Mouse (Mus musculus): Measurements from ENCODE around the gene Olfr775. TPM values are rescaled to one million over a fixed set of nuclear protein-coding genes. Genes with fewer than 3 reads are reported as not detected.

Gene Olfr775
- not detected in 2 replicates for polyA plus RNA-seq (2014; fragmentation: Nextera tagmentation; extraction: Ambion mirVana)

- H3K27ac ChIP-seq (replicated peaks; ENCODE audit: low read depth, low read length), result no peak within 1 kb of the TSS
- no peak for DNase-seq
- no peak within 1 kb of the TSS for H3K9ac ChIP-seq (replicated peaks; ENCODE audit: low read length)
- H3K36me3 ChIP-seq (ENCODE audit: control insufficient read depth, insufficient read depth, low read length), result no peaks in the 10 kb centered on the region
- H3K4me1 ChIP-seq (ENCODE audit: control insufficient read depth, insufficient read depth, low read length), result no peaks in the 10 kb centered on the region
- H3K4me2 ChIP-seq (ENCODE audit: low read length), result no peak within 1 kb of the TSS
- WGBS, result 72% methylated on average over 3 of the region's 3 CpGs
- ATAC-seq (ENCODE audit: low FRiP score, low TSS enrichment), result no peak
- H3K9me3 ChIP-seq (ENCODE audit: control insufficient read depth, low read length), result no peaks in the 10 kb centered on the region
- no peaks in the 10 kb centered on the region for H3K27me3 ChIP-seq (ENCODE audit: control insufficient read depth, insufficient read depth, low read length)
- no peak within 1 kb of the TSS for H3K4me3 ChIP-seq (replicated peaks; ENCODE audit: low read depth, low read length)
These were observed at the start of gene Olfr775 for GRCm38 (mm10) chr10:129248112-129248511. Olfr775 (plus strand) TSS chr10:129248412.

- Histone ChIP-seq H3K9ac (replicated peaks; ENCODE audit: low read length) (no peak overlapping the region), H3K4me2 (ENCODE audit: low read length) (no peak overlapping the region), H3K9me3 (ENCODE audit: control insufficient read depth, low read length) (no peaks in the 10 kb centered on the region), H3K4me1 (ENCODE audit: control insufficient read depth, insufficient read depth, low read length) (no peaks in the 10 kb centered on the region), H3K27ac (replicated peaks; ENCODE audit: low read depth, low read length) (no peak overlapping the region), H3K36me3 (ENCODE audit: control insufficient read depth, insufficient read depth, low read length) (no peaks in the 10 kb centered on the region), H3K4me3 (replicated peaks; ENCODE audit: low read depth, low read length) (no peak overlapping the region), H3K27me3 (ENCODE audit: control insufficient read depth, insufficient read depth, low read length) (no peaks in the 10 kb centered on the region)
- WGBS, result 82% methylated on average over 1 of the region's 1 CpGs
- DNase-seq (no peak), ATAC-seq (ENCODE audit: low FRiP score, low TSS enrichment) (no peak)
These were observed 17.5 kb upstream of the Olfr775 start for GRCm38 (mm10) chr10:129230737-129231136.

- no peaks in the 10 kb centered on the region for H3K9me3 ChIP-seq (ENCODE audit: control insufficient read depth, low read length)
- no peak for ATAC-seq (ENCODE audit: low FRiP score, low TSS enrichment)
- H3K9ac ChIP-seq (replicated peaks; ENCODE audit: low read length), result no peak within 1 kb of the TSS
- H3K27me3 ChIP-seq (ENCODE audit: control insufficient read depth, insufficient read depth, low read length), result no peaks in the 10 kb centered on the region
- H3K4me3 ChIP-seq (replicated peaks; ENCODE audit: low read depth, low read length), result no peak within 1 kb of the TSS
- DNase-seq, result no peak
- H3K4me1 ChIP-seq (ENCODE audit: control insufficient read depth, insufficient read depth, low read length), result no peaks in the 10 kb centered on the region
- no peaks in the 10 kb centered on the region for H3K36me3 ChIP-seq (ENCODE audit: control insufficient read depth, insufficient read depth, low read length)
- H3K4me2 ChIP-seq (ENCODE audit: low read length), result no peak within 1 kb of the TSS
- WGBS, result 75% methylated on average over 2 of the region's 2 CpGs
- no peak within 1 kb of the TSS for H3K27ac ChIP-seq (replicated peaks; ENCODE audit: low read depth, low read length)
These were observed 12.3 kb upstream of the Olfr775 start, which contains the start of gene Olfr774 for GRCm38 (mm10) chr10:129235904-129236303. Olfr774 (plus strand) TSS chr10:129236204.

DNA sequence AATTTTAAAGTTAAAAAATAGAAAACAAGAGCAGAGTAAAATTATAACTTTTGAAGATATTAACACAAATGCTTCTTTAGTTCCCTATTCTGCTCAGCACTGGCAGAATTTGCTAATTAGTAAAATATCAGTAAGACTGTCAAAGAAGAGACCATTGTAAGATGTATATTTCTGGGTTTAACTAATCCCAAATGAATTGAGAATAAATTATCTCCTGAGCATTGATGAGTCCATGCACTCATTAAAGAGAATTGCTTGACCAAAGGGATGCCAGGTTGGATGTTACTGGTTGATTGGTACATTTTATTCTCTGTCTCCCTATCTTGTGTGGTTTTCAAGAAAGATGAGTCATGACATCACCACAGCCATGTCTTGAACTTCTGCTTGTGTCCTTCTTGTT, 10.6 kb downstream of the Olfr775 start, which contains the start of gene Olfr776:
TSS of gene Olfr776 (plus strand) at position 301 of the 400 bp plus-strand sequence.
- Histone ChIP-seq H3K9me3 (ENCODE audit: control insufficient read depth, low read length) (no peaks in the 10 kb centered on the region), H3K27me3 (ENCODE audit: control insufficient read depth, insufficient read depth, low read length) (no peaks in the 10 kb centered on the region), H3K9ac (replicated peaks; ENCODE audit: low read length) (no peak within 1 kb of the TSS), H3K4me3 (replicated peaks; ENCODE audit: low read depth, low read length) (no peak within 1 kb of the TSS), H3K36me3 (ENCODE audit: control insufficient read depth, insufficient read depth, low read length) (no peaks in the 10 kb centered on the region), H3K4me2 (ENCODE audit: low read length) (no peak within 1 kb of the TSS), H3K27ac (replicated peaks; ENCODE audit: low read depth, low read length) (no peak within 1 kb of the TSS), H3K4me1 (ENCODE audit: control insufficient read depth, insufficient read depth, low read length) (no peaks in the 10 kb centered on the region)
- DNase-seq (no peak), ATAC-seq (ENCODE audit: low FRiP score, low TSS enrichment) (no peak)

GRCm38 (mm10) chr10:129271081-129271535, 22.9 kb downstream of the Olfr775 start, which contains the start of gene Olfr777:
Olfr777 (minus strand) TSS chr10:129271485.
- Histone ChIP-seq H3K4me1 (ENCODE audit: control insufficient read depth, insufficient read depth, low read length) (no peaks in the 10 kb centered on the region), H3K4me3 (replicated peaks; ENCODE audit: low read depth, low read length) (no peak within 1 kb of the TSS), H3K27me3 (ENCODE audit: control insufficient read depth, insufficient read depth, low read length) (no peaks in the 10 kb centered on the region), H3K9me3 (ENCODE audit: control insufficient read depth, low read length) (no peaks in the 10 kb centered on the region), H3K4me2 (ENCODE audit: low read length) (no peak within 1 kb of the TSS), H3K36me3 (ENCODE audit: control insufficient read depth, insufficient read depth, low read length) (no peaks in the 10 kb centered on the region), H3K27ac (replicated peaks; ENCODE audit: low read depth, low read length) (no peak within 1 kb of the TSS), H3K9ac (replicated peaks; ENCODE audit: low read length) (no peak within 1 kb of the TSS)
- 90% methylated on average over 2 of the region's 2 CpGs for WGBS
- DNase-seq (no peak), ATAC-seq (ENCODE audit: low FRiP score, low TSS enrichment) (no peak)

Other genes with a start within 250 kb of the Olfr775 start
- gene Olfr763, start 237.6 kb upstream of the Olfr775 start, polyA plus RNA-seq (2014; fragmentation: Nextera tagmentation; extraction: Ambion mirVana), result not detected in 2 replicates
- not detected in 2 replicates for gene Olfr764-ps1, start 208.5 kb upstream of the Olfr775 start, polyA plus RNA-seq (2014; fragmentation: Nextera tagmentation; extraction: Ambion mirVana)
- not detected in 2 replicates for gene Olfr765, start 198.4 kb upstream of the Olfr775 start, polyA plus RNA-seq (2014; fragmentation: Nextera tagmentation; extraction: Ambion mirVana)
- not detected in 2 replicates for gene Olfr766-ps1, start 179.4 kb upstream of the Olfr775 start, polyA plus RNA-seq (2014; fragmentation: Nextera tagmentation; extraction: Ambion mirVana)
- not detected in 2 replicates for gene Olfr767, start 165.5 kb upstream of the Olfr775 start, polyA plus RNA-seq (2014; fragmentation: Nextera tagmentation; extraction: Ambion mirVana)
- gene Olfr768, start 149.0 kb upstream of the Olfr775 start, polyA plus RNA-seq (2014; fragmentation: Nextera tagmentation; extraction: Ambion mirVana), result not detected in 2 replicates
- gene Olfr769, start 130.6 kb upstream of the Olfr775 start, polyA plus RNA-seq (2014; fragmentation: Nextera tagmentation; extraction: Ambion mirVana), result not detected in 2 replicates
- gene Olfr770, start 109.4 kb upstream of the Olfr775 start, polyA plus RNA-seq (2014; fragmentation: Nextera tagmentation; extraction: Ambion mirVana), result not detected in 2 replicates
- not detected in 2 replicates for gene Olfr771, start 83.7 kb upstream of the Olfr775 start, polyA plus RNA-seq (2014; fragmentation: Nextera tagmentation; extraction: Ambion mirVana)
- gene Olfr772, start 70.5 kb upstream of the Olfr775 start, polyA plus RNA-seq (2014; fragmentation: Nextera tagmentation; extraction: Ambion mirVana), result not detected in 2 replicates
- gene Olfr773, start 61.0 kb upstream of the Olfr775 start, polyA plus RNA-seq (2014; fragmentation: Nextera tagmentation; extraction: Ambion mirVana), result not detected in 2 replicates
- gene Olfr774, start 12.2 kb upstream of the Olfr775 start, polyA plus RNA-seq (2014; fragmentation: Nextera tagmentation; extraction: Ambion mirVana), result not detected in 2 replicates
- not detected in 2 replicates for gene Olfr776, start 10.7 kb downstream of the Olfr775 start, polyA plus RNA-seq (2014; fragmentation: Nextera tagmentation; extraction: Ambion mirVana)
- not detected in 2 replicates for gene Olfr777, start 23.1 kb downstream of the Olfr775 start, polyA plus RNA-seq (2014; fragmentation: Nextera tagmentation; extraction: Ambion mirVana)
- gene Olfr780, start 69.7 kb downstream of the Olfr775 start, polyA plus RNA-seq (2014; fragmentation: Nextera tagmentation; extraction: Ambion mirVana), result not detected in 2 replicates
- gene Olfr781, start 80.4 kb downstream of the Olfr775 start, polyA plus RNA-seq (2014; fragmentation: Nextera tagmentation; extraction: Ambion mirVana), result not detected in 2 replicates
- gene Olfr782, start 100.4 kb downstream of the Olfr775 start, polyA plus RNA-seq (2014; fragmentation: Nextera tagmentation; extraction: Ambion mirVana), result not detected in 2 replicates
- 0.13 and 0.14 TPM in 2 replicates for gene Olfr784, start 135.7 kb downstream of the Olfr775 start, polyA plus RNA-seq (2014; fragmentation: Nextera tagmentation; extraction: Ambion mirVana)
- gene Olfr785, start 157.0 kb downstream of the Olfr775 start, polyA plus RNA-seq (2014; fragmentation: Nextera tagmentation; extraction: Ambion mirVana), result not detected in 2 replicates
- gene Olfr786, start 178.9 kb downstream of the Olfr775 start, polyA plus RNA-seq (2014; fragmentation: Nextera tagmentation; extraction: Ambion mirVana), result not detected in 2 replicates
- not detected in 2 replicates for gene Olfr787, start 213.4 kb downstream of the Olfr775 start, polyA plus RNA-seq (2014; fragmentation: Nextera tagmentation; extraction: Ambion mirVana)
- gene Olfr788, start 222.6 kb downstream of the Olfr775 start, polyA plus RNA-seq (2014; fragmentation: Nextera tagmentation; extraction: Ambion mirVana), result not detected in 2 replicates
- gene Olfr789, start 236.3 kb downstream of the Olfr775 start, polyA plus RNA-seq (2014; fragmentation: Nextera tagmentation; extraction: Ambion mirVana), result not detected in 2 replicates